Mouse (Mus musculus) embryonic fibroblast, embryonic 13.5 days (primary cell): Measurements from ENCODE around the gene Gtf2f1. TPM values are rescaled to one million over a fixed set of nuclear protein-coding genes. Genes with fewer than 3 reads are reported as not detected.

ENCODE experiments used
- H3K27ac ChIP-seq: 2 replicates; pipeline ENCODE4 v1.5.1; 2012; ENCODE audit warnings: low read length, control low read depth, inconsistent platforms; ENCODE audit not compliant: insufficient read depth
- H3K4me1 ChIP-seq: 2 replicates; pipeline ENCODE4 v1.6.1; 2011; ENCODE audit warnings: low read length; ENCODE audit not compliant: control insufficient read depth, insufficient read depth
- H3K4me3 ChIP-seq: 2 replicates; pipeline ENCODE4 v1.5.1; 2011; ENCODE audit warnings: mild to moderate bottlenecking, control low read depth, low read length; ENCODE audit not compliant: insufficient read depth
- CTCF ChIP-seq: IDR thresholded peaks from 2 replicates; pipeline ENCODE4 v1.5.1; 2011; ENCODE audit warnings: mild to moderate bottlenecking, control low read depth, low read length, moderate library complexity, borderline replicate concordance; ENCODE audit not compliant: insufficient read depth
- POLR2A ChIP-seq: IDR thresholded peaks from 2 replicates; pipeline ENCODE4 v1.6.1; 2011; ENCODE audit warnings: low read depth, mild to moderate bottlenecking, control low read depth, low read length, moderate library complexity
- polyA plus RNA-seq: library from polyadenylated mRNA; stranded (reverse); fragments of >200 nt; gene quantifications from 2 replicates; pipeline ENCODE4 v1.2.4, GENCODE M21; 2011; ENCODE audit warnings: low read depth; ENCODE audit not compliant: missing spikeins, insufficient read length

The Gtf2f1 gene
- polyA plus RNA-seq, 1 experiment = 49.7 TPM

DNA sequence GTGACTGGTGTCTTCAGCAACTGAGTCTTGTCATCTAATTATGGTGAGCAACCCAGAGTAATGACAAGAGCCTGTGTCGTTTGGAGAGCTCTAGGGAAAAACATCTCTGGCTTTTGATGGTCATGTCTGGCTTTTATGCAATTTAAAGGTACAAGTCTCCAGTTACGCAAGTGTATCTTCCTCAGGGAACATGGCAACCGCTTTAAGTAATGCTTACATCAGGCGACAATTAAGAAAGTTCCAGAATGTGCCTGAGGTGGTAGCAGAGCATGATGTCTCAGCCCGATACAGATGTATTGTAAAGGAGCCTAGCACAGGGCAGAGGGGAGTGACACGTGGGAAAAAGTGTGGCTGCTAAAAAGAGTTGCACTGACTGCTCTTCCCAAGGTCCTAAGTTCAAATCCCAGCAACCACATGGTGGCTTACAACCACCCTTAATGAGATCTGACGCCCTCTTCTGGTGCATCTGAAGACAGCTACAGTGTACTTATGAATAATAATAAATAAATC, 22.1 kb downstream of the Gtf2f1 start:
- no peak overlapping the region for H3K27ac ChIP-seq
- no peaks in the 10 kb centered on the region for H3K4me1 ChIP-seq
- no peak overlapping the region for H3K4me3 ChIP-seq
- TF ChIP-seq CTCF (no peak), POLR2A (no peak)

GRCm38 (mm10) chr17:56988441-56988840, 22.6 kb downstream of the Gtf2f1 start:
- H3K27ac ChIP-seq = no peak overlapping the region
- no peaks in the 10 kb centered on the region for H3K4me1 ChIP-seq
- TF ChIP-seq POLR2A = no peak
- TF ChIP-seq CTCF = no peak
- H3K4me3 ChIP-seq = no peak overlapping the region

GRCm38 (mm10) chr17:56986105-56986805, 24.8 kb downstream of the Gtf2f1 start:
- Histone ChIP-seq H3K27ac (no peak overlapping the region), H3K4me3 (no peak overlapping the region), H3K4me1 (no peaks in the 10 kb centered on the region)
- no peak for TF ChIP-seq CTCF
- no peak for TF ChIP-seq POLR2A

- TF ChIP-seq CTCF (no peak), POLR2A (no peak)
- H3K4me3 ChIP-seq = no peak overlapping the region
- H3K27ac ChIP-seq = no peak overlapping the region
- no peaks in the 10 kb centered on the region for H3K4me1 ChIP-seq
Observed at GRCm38 (mm10) chr17:56985656-56986055, 25.4 kb downstream of the Gtf2f1 start.

- no peak for TF ChIP-seq CTCF
- Histone ChIP-seq H3K4me1 (no peaks in the 10 kb centered on the region), H3K27ac (no peak overlapping the region), H3K4me3 (no peak overlapping the region)
Observed at GRCm38 (mm10) chr17:56984886-56985285, 26.2 kb downstream of the Gtf2f1 start.

- H3K27ac ChIP-seq = no peak within 1 kb of the TSS
- no peak within 1 kb of the TSS for H3K4me3 ChIP-seq
- TF ChIP-seq CTCF (no peak), POLR2A (no peak)
- no peaks in the 10 kb centered on the region for H3K4me1 ChIP-seq
Observed at GRCm38 (mm10) chr17:56982013-56982412, 29.1 kb downstream of the Gtf2f1 start, which contains the start of gene Acer1. Acer1 (minus strand) TSS chr17:56982126.

DNA sequence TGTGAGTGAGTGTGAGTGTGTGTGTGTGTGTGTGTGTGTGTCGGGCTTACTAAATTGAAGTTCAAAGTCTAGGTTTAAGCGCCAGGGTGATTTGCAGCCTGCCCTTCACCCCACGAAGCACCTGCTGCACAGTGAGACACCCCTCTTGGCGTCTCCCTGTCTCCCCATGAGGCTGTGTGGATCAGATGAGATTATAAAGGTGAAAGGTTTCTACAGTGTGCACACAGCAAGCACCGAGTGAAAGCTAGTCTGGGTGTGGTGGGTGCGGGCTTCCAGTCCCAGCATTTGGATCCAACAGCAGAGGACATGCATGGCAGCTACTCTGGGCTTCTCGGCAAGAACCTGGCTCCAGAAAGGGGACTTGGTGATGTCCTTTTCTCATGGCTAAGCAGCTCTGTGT, 30.0 kb downstream of the Gtf2f1 start:
- H3K4me3 ChIP-seq = no peak overlapping the region
- no peak for TF ChIP-seq CTCF
- no peak overlapping the region for H3K27ac ChIP-seq
- H3K4me1 ChIP-seq = no peaks in the 10 kb centered on the region

- H3K4me1 ChIP-seq = no peaks in the 10 kb centered on the region
- H3K4me3 ChIP-seq = no peak overlapping the region
- no peak for TF ChIP-seq CTCF
- TF ChIP-seq POLR2A = no peak
- H3K27ac ChIP-seq = no peak overlapping the region
Observed at GRCm38 (mm10) chr17:56979524-56979923, 31.6 kb downstream of the Gtf2f1 start.

DNA sequence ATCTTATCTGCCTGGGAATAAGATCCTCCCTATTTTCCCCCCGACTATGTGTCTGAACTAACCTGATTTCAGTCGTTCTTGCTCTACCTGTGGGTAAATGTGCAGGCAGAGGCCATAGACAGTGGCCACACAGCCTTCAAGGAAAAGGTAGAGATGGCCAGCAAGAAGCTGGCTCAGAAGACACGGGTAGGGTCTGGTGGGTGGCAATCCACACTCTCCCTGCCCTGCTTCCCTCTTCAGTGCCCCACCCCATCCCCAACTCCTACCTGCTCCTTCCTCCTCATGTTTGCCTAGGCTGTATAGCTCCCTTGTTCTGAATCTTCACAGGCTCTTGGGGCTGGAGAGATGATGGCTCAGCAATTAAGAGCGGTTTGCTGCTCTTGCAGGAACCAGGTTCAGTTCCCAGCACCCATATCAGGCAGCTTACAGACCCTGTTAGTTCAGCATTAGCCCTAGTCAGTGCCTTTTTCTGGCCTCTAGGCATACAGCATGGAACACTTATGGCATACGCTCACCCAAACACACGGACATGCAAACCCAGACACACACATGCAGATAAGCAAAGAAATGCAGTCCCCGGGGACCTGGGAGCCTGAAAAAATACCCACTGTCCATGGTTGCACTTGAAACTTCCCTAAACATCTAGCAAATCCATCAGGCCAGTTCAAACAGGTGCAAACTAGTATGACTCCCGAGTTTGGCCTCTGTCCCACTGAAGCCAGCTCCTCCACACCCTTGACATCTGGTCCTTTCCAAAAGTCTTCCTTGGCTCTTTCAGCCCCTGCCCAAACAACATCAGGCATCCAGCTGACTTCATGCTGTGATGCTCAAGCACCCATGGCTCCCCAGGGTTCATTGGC, 34.3 kb downstream of the Gtf2f1 start:
- H3K4me3 ChIP-seq = no peak overlapping the region
- H3K4me1 ChIP-seq = no peaks in the 10 kb centered on the region
- no peak for TF ChIP-seq POLR2A
- no peak for TF ChIP-seq CTCF
- no peak overlapping the region for H3K27ac ChIP-seq

DNA sequence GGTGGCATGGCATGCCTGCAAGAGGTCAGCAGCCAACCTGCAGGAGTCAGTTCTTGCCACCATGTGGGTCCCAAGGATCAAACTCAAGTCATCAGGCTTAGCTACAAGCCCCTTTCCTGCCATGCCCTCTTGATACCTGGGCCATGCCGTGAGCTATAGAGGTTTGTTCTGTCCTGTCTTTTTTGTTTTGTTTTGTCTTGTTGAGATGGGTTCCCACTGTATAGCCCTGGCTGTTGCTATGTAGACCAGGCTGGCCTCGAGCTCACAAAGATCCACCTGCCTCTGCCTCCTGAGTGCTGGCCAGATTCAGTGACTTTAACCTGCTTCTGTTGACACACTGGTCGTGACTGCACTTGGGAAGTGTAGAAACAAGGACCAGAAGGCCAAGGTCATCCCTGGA, 35.7 kb downstream of the Gtf2f1 start:
- Histone ChIP-seq H3K4me1 (no peaks in the 10 kb centered on the region), H3K27ac (no peak overlapping the region)
- TF ChIP-seq CTCF (no peak), POLR2A (no peak)

More for the DNA sequence above, 35.7 kb downstream of the Gtf2f1 start:
- H3K4me3 ChIP-seq = no peak overlapping the region
